Mouse (Mus musculus) frontal cortex, adult 2 months (tissue): Measurements from ENCODE around the gene Rxfp4. TPM values are rescaled to one million over a fixed set of nuclear protein-coding genes. Genes with fewer than 3 reads are reported as not detected.

Experiments
- DNase-seq, 2 experiments: peaks; one replicate each; pipeline ENCODE4 v3.0.0; 2022; ENCODE audit warnings: low spot score in 1 of 2; ENCODE audit errors: extremely low spot score in 1 of 2
- polyA plus RNA-seq: library from polyadenylated mRNA; depleted of rRNA; stranded (reverse); fragments of >200 nt; gene quantifications from 2 replicates; pipeline ENCODE4 v1.2.3, GENCODE M21; 2012; rRNA removed

Rxfp4 gene
- polyA plus RNA-seq, result not detected in 2 replicates

DNA sequence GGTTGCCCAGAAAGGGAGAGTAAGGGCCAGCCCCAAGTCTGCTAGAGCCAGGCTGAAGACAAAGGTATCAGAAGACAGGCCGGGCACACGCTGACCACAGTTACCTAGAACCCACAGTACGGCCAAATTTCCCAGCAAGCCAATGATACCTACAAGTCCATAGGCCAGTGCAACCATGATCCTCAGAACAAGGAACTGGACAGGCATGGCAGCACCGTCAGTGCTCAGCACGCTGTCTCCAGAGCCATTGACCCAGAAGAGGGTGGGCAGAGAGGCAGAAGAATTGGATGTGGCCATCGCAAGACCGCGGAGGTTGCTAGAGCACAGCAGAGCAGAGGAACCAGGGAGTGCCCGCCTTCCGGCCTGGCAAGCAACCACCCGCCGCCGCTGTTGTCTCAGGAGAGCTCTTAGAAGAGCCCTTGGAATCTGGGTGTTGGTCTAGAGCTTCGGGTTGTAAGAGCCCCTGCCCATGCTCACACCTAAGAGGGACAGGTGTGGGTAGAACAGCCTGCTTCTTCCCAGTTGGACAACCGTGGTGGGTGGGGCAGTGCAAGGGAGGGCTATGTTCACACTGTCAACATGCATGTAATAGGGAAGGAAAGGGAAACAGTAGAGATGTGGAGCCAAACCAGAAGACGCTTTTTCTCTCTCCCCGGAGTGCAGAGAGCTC, at the start of gene Rxfp4:
Gene Rxfp4, minus strand, starts transcription at position 297 of the 670 bp plus-strand sequence.
- DNase-seq, result no peak

DNA sequence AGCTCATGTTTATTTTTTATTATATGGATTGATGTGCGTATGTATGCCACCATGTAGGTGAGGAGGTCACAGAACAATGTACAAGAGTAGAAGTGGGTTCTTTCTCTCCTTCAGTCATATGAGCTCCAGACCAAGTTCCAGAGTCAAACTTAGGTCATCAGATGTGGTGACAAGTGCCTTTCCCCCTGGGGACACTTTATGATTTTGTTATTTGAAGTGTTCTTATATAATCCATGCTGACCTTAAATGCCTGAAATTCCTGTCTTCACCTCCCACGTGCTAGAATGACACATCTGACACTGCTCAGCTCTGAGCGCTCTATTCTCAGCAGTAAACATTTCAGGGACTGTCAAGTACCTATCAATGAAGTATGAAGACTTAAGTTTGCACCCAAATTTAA, 48.3 kb upstream of the Rxfp4 start:
- DNase-seq, result no peak

DNA sequence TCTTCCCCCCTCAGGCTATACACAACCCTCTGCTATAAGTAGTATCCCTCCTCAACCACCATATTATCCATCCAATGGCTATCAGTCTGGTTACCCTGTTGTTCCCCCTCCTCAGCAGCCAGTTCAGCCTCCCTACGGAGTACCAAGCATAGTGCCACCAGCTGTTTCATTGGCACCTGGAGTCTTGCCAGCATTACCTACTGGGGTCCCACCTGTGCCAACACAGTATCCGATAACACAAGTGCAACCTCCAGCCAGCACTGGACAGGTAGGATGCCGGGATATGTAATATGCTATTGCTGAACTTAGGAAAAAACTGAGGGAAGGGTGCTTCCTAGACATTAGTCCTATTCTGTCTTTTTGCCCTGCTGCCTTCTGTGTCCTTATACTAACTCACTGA, 47.3 kb upstream of the Rxfp4 start:
- DNase-seq, result no peak

DNA sequence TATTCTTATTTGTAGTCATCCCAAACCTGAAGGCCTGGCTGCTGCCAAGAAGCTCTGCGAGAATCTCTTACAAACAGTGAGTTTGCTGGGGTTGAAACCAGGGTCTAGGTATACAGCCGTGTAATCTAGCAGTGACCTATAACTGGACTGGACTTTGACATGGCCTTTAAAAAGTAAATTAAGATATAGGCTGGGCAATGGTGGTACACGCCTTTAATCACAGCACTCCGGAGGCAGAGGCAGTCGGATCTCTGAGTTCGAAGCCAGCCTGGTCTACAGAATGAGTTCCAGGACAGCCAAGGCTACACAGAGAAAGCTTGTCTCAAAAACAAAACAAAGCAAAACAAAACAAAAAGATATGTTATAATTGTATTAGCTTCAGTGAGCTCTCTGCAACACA, 45.9 kb upstream of the Rxfp4 start:
- DNase-seq, result no peak

DNA sequence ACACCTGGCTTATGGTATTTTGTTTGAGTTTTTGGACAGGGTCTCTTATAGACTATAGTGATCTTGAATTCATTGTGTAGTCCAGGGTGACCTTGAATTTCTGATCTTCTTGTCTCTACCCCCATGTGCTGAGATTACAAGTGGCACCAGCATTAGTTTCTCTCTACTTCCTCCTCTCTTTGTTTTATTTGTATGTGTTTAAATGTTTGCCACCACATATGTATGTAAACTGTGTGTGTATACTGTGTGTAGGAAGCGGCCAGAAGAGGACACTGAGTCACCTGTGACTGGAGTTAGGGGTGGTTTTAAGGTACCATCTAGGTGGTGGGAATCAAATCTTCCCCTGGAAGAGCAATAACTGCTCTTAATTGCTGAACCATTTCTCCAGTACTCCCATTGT, 45.1 kb upstream of the Rxfp4 start:
- no peak for DNase-seq

DNA sequence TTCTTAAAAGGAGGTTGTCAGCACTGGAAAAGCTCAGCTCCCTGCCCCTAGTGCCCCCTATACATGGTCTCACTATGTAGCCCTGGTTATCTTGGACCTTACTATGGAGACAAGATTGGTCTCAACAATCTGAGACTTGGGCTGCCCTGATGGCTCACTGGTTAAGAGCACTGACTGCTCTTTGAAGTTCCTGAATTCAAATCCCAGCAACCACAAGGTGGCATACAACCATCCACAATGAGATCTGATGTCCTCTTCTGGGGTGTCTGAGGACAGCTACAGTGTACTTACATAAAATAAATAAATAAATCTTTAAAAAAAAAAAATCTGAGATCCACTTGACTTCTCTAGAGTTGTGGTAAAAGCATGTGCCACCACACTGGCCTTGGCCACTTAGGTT, 42.6 kb upstream of the Rxfp4 start:
- no peak for DNase-seq

DNA sequence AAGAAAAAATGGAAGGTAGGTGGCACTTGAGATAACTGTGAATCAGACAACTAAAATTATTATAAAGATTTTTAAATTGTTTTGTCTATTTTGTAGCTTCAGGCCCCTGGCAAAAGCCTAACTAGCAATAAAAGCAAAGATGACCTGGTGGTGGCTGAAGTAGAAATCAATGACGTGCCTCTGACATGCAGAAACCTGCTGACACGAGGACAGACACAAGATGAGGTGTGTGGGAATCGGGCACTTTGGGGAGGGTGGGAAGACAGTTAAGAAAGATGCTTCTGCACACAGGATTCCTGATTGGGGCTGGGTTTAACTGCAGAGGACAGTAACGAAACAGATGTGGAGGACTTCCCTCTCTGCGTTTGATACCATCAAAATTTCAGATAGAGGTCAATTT, 36.1 kb upstream of the Rxfp4 start:
- DNase-seq, result no peak

DNA sequence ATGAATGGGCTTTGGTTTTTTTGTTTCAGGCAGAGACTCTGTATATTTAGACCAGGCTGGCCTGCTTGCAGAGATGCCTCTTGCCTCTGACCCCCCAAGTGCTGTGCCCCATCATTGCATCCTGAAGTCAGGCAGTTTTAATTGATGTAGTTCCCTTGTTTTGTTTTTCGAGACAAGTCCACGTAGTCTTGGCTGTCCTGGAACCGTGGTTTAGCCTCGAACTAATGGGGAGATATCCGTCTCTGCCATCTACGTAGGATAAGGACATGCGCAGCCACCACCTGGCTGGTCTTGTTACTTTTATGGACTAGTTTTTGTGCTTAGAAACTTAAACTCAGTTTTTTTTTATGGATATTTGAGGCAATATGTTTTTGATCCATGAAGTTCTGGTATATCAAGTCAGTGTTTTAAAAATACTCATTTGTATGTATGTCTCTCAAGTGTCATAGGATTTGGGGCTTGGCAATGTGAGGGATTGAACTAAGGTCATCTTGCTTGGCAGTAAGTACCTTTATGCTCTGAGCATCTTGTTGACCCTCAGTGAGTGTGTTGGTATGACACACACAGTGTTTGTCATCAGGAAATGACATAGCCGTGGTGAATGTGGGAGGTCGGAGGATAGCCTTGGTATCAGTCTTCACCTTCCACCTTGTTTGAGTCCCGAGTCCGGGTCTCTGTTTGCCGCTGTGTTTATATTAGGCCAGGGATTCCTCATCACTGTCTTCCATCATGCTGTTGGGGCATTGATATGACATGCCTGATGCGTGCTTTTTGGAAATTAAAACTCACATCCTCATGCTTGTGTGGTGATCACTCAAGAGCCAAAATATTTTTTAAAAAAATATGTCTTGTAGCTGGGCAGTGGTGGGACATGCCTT, 34.0 kb upstream of the Rxfp4 start:
- DNase-seq, result no peak

DNA sequence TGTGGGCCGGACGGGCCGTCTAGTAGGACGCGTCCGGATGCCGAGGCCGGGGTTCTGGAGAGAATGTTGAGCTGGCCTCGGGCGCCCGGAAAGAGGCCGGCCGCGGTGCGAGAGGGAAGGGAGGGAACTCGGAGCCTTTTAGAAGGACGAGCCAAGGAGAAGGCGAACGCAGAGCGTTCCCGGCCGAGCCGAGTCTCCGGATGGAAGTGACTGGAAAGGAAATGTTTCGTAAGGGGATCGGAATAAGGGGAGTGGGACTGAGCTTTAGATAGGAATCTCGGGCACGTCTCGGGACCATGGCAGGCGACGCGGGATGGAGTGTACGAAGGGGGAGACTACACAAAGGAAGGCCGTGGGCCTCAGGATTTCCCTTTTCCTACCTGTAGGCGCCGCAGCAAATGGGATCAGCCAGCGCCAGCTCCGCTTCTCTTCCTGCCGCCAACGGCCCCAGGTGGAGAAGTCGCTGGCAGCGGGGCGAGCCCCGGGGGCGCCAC, 33.1 kb upstream of the Rxfp4 start:
- peak; percentile 11 to 60 for DNase-seq

DNA sequence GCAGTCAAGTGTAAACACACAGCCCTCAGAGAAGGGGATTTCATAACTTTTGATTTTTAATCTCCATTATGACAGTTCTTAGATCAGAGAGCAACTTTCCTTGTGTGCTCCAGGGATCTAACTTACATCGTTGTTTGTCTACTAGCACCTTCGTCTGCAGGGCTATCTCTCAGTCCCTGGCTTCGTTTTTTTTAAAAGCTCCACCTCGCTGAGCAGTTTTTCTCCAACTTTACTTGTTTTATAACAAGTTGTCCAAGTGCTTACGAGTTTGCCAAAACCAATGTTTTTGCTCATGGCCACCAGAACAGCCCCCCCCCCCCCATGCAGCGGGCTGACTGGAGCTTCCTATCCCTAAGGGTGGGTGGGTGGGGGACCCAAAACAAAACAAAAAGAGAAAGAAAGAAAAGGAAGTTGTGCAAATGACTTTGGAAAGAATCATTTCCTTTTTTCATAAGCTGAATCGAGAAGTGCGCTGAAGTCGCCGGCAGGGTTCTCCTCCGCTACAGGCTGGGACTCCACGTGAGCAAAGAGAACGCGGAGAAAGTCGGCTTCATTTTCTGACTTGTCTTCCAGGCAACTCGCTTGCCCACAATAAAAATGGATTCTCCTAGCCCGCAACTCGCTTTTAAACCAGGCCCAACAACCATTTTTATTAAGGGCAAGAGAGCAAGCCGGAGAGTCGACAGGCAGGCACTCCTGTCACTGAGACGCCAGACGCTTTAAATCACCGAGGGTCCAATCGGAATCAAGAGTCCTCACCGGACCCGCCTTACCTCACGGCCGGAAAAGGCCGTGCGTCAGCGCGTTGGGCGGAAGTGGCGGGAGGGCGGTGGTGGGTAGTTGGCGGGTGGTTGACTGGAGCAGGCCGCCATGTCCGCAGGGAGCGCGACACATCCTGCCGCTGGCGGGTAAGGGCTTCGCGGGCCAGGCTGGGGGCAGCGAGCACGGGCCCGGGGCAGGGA, 32.3 kb upstream of the Rxfp4 start, which contains the start of gene Khdc4:
Gene Khdc4, plus strand, starts transcription at position 824 of the 962 bp plus-strand sequence.
- DNase-seq, result peak; percentile 97 to 98

DNA sequence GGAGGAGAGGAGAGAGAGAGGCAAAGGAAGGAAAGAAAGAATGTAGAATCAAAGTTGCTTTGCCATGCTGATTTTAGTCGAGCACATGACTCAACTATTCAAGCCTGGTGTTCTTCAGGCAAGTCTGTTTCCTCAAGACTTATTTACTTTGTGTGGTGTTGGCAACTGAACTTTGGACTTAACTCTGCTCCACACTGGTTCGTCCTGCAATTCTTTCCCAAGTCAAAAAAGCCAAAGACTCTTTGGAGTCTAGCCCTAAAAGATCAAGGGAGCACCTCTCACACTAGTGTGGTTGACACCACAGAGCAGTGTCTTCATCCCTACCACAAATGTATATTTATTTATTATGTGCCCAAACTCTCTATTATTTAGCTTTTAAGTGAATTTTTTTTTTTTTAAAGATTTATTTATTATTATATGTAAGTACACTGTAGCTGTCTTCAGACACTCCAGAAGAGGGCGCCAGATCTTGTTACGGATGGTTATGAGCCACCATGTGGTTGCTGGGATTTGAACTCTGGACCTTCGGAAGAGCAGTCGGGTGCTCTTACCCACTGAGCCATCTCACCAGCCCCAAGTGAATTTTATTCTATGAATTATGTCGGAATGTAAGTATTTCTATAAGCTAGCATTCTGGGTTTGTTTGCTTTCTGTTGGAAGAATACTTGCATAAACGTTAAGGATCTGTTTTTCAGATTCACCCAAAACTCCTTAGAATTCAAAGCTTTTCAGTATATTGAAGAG, 31.5 kb upstream of the Rxfp4 start:
- DNase-seq, result no peak

DNA sequence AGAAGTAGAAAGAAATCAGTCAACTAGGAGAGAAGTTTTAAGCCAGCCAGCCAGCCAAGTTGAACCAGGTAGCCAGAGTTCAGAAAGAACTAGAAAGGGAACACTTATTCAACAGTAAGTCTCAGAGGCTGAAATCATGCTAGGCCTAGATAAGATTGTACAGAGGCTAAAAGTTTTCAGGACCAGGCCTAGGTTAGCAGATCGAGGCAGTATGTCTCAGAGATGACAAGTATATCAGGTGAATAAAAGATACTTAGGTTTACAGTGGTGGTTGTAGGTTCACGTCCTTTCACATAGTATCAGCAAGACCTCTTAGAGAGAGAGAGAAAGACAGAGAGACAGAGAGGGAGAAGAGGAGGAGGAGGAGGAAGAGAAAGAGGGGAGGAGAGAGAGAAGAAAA, 30.9 kb upstream of the Rxfp4 start:
- no peak for DNase-seq

DNA sequence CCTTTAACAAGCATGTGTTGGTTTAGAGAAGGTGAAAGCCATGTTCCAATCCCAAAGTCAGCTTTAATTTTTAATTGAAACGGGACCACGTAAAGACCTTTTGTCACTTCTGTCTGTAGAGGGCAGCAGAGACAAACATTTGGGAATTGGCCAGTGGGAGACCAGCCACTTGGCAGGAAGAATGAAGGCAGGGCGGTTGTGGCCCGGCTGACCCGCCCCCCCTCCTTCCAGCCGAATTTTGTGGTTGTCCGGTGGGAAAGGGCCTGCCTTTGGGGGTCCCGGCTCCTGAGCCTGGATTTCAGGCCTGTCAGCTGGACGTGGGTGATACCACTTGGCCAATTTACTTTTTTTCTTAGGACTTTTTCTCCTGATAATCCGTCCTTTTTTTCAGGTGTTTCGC, 24.5 kb upstream of the Rxfp4 start:
- peak in 1 of 2 experiments; percentile 85 for DNase-seq

DNA sequence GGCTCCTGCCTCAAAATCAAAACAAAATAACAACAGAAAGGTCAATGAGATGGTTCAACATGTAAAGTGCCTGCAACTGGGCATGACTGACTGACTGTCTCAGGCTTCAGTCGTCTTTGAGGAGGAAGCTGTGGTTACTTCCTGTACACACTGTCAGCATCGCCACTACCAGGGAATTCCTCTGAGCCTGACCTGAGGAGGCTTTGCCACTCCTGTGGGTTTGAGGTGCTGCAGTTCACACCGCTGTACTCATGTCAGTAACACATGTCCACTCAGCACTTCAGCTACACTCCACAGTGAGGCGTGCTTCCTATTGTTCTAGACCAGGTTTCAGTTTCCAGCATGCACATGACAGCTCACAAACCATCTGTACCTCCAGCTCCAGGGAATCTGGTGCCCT, 11.2 kb upstream of the Rxfp4 start:
- DNase-seq, result no peak

DNA sequence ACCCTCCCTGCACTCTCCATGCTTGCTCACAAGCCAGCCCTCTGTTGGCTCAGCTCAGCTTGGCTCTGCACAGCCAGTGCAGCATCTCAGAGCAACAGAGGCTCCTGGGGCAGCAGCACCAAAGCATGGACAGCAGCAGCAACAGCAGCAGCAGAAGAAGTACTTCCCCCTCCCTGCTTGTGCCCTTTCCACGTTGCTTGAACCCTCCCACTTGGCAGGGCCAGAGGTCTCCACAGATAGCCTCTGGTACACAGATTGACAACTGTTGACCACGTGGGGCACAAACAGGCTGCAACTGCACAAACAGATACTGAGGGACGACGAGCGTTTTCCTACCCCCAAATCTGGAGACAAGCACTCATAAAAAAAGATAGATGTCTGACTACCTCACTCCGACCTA, 6.9 kb upstream of the Rxfp4 start:
- DNase-seq, result no peak

DNA sequence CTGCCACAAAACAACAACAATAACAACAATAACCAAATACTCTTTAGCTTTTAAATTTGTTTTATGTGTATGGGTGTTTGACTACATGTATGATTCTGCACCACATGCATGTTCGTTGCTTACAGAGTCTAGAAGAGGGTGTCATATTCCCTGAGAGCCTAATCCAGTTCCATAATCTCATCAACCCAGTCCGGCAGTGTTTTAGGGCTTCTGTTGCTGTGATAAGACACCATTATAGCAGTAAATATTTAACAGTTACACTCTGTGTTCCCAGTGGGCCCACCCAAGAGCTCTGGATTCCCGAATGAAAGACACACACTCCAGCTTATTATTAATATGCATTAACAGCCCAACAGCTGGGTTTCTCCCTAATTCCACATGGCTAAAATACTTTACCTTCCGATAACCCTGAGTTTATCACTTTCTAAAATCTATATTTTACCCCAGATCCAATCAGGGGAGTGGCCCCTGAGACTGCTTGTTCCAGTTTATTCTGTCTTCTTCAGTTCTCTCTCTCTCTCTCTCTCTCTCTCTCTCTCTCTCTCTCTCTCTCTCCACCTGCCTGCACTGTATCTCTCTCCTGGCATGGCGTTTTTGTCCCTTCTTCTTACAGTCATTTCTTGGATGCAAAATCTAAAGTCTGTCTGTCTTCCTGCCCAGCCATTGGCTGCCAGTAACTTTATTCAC, 5.6 kb upstream of the Rxfp4 start:
- DNase-seq, result no peak

DNA sequence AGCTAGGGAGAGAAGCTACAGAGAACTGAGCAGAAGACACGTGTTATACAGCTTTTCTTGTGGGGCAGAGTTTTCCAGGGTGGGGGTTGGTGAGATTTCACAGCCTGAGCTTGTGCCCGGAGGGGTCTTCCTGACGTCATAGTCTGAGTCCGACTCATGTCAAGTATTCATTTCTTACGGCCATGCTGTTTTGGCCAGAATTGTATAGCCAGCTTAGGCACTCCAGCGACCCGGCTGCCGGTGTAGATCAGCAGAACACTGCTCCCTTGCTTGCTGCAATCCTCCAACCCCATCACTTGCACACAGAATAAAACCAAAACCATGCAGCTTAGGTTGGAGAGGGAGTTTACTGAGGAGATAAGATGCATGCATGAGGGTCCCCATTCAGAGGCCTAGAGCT, 2.7 kb upstream of the Rxfp4 start:
- DNase-seq, result no peak

DNA sequence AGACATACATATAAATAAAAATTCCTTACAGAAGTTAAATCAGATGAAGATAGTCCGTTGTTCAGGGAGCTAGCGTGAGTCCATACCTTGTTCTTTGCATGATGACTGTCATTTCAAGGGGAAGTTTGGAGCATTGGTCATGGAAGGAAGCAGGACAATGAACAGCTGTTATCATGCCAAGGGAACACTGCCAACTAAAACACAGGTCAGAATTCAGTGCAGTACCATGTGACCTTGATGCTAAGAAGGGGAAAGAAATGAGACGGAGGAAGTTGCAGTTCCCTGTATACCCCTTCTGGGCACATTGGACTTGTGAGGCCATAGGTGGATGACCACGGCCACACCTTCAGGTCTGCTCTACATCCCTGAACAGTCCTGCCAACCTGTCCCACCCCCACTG, 1.7 kb upstream of the Rxfp4 start:
- no peak for DNase-seq
